Mouse (Mus musculus) kidney, postnatal 25 days (tissue): ENCODE measurements at regions not wholly inside any gene's neighbourhood (a gene's known extent, or its start where the extent isn't known, plus 50 kb on each side); places are given as distances from the start of the nearest gene placed in this dataset.

ENCODE experiments used
- DNase-seq, 2 experiments: peaks; one replicate each; pipeline ENCODE4 v3.0.0; 2021; ENCODE audit warnings: mixed read lengths in 2 of 2

GRCm38 (mm10) chr10:119014731-119015130 lies 144.7 kb upstream of the Dyrk2 start:
- no peak for DNase-seq

GRCm38 (mm10) chr10:119013758-119014157 lies 143.7 kb upstream of the Dyrk2 start:
- DNase-seq: no peak

- DNase-seq: no peak
Measured at GRCm38 (mm10) chr10:119011511-119011910, 141.5 kb upstream of the Dyrk2 start.

DNA sequence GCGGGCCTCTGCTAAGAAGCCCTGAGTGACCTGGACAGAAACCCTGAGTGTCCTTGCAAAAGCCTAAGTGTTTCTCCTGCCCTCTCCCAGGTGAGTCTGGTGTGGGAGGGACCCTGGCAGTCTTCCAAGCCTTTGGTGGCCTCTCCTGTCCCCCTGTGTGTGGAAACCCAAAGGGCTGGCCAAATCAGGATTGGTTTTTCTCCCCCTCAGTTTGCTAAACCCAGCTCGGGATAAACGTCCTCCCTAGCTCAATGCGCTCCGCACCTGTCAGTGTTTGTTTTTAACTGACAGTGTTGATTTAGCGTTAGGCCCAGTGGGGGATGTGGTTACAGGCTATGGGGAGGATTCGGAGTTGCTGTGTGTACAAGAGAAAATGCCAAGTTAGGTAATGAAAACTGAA lies 140.9 kb upstream of the Dyrk2 start:
- peak; percentile 39 to 67 for DNase-seq

DNA sequence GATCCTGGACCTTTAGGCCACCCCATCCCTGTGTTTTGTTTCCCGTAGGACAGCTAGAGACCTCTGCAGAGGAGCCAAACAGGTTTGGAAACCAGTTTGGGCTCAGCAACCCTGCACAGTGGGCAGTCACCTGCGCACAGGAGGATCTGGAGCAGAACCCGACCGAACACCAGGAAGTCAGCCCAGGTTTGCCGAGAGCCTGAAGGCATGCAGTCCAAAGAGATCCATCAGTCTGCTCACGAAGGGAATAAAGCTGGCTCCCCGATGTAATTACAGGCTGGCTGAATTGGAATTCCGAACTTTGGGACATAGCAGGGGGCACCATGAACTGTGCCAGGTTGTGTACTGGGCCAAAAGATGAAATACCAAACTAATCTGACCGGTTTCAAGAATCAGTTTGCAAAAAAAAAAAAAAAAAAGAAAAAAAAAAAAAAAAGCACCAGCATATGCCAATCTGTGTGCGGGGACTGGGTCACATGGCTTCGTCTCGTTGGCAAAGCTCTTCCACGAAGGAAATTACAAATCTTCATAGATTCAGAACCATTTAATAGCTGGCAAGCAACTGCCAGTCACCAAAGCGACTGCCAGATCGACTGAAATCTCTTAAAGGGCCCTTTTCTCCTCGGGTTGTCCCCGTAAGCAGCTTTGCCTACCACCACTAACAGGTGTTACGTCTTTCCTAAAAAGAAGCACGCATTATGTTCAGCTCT lies 137.0 kb upstream of the Dyrk2 start:
- peak; percentile 14 to 59 for DNase-seq

DNA sequence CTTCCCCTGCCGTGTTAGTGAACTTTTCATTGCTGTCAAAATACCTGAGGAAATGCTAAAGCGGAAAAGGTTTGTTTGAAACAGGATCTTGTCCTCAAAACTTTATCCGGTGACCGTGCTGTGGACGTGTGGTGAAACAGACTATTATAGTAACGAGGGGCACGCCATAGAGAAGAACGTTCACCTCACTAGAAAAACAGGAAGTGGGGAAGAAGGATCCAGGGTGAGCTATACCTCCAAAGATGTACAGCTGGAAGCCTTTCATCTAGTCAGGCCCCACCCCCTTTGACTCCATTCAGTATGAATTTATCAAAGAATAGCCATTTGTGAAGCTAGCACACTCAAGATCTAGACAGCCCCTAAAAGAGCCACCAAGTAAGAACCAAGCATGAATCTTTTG lies 135.5 kb upstream of the Dyrk2 start:
- DNase-seq: no peak

DNA sequence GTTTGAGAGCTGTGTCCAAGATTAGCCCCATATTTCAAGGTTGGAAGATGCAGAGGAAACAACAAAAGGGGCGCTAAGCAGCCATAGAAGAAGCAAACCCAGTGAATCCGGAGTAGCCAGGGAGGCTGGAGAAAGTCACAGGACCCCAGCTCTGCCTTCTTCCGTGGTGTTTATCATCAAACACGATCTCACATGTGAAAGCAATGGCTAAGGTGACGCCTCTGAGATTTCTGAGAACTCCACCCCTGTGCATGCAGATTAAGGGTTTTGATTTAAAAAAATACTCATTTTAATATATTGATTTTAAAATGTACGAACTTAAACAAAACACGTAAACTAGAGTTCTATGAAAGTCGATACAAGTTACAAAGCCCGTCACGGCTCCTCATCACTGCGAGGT lies 134.4 kb upstream of the Dyrk2 start:
- DNase-seq: no peak

GRCm38 (mm10) chr10:119003839-119004238 lies 133.8 kb upstream of the Dyrk2 start:
- peak in 1 of 2 experiments; percentile 37 for DNase-seq

- no peak for DNase-seq
Measured at GRCm38 (mm10) chr10:119003042-119003441, 133.0 kb upstream of the Dyrk2 start.

DNA sequence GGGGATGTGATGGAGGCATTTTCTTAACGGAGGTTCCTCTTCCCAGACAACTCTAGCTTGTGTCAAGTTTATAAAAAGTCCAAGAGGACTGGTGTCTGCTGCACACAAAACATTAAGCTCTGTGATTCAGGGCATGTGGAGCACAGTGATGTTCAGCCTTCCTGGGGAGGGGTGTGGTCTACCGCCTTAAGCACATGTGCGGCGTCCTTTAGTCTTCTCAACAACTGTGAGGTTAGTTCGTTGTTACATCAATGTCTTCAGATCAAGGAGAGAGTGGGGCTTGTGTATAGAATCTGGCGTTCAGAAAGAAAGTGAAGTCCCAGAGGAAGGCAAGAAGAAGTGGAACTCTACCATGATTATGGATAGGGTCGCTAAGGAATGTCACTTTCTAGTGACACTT lies 131.9 kb upstream of the Dyrk2 start:
- no peak for DNase-seq

- no peak for DNase-seq
Measured at GRCm38 (mm10) chr10:119001000-119001780, 131.2 kb upstream of the Dyrk2 start.

- DNase-seq: no peak
Measured at GRCm38 (mm10) chr10:118998966-118999365, 129.0 kb upstream of the Dyrk2 start.

DNA sequence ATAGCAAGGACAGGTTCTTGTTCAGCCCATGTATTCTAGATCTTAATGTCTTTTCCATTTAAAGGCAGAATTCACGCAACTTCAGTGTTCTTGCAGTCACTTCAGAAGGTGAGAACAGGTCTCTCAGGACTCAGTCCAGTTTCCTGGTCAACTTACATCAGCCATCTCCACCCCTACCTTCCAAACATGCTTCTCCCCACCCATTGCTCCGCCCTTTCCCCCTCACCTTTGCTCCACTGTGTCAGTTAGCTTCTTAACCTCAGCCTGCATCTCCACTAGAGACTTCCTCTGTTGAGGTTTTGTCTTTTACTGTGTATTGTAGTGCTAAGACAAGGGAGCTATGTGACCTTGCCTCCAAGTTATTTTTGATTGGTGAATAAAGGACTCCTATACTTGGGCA lies 127.0 kb upstream of the Dyrk2 start:
- no peak for DNase-seq

DNA sequence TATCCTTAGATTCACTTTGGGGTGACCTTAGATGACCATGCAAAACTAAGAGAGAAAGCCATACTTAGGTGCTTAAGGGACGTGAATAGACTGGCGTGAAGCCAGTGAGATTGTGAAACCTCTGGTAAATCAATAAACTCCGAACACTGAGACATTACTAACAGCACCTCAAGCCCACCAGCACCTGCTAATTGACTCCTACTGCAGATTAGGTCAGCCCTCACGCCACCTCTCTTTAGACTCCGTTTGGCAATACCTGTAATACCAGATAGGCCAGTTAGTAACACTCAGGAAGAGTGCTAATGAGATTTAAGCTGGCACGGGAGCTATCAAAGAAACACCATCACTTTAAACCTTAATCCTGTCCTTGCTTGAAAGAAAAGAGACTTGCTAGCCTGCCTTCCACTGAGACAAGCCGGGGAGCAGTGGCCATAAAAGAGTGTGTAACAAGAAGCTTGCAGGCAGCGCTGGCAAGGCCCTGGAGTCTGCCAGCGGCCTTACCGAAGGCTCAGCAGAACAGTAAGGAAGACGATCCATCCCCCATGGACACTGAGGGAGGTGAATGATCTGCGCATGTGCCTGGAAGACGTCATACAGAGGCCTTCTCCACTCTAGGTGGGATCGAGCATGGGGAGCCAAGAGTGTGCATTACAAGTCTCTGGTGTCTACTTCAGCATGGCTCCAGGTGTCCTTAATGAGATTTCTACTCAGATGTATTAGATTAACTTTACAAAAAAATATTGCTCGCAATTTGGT lies 124.0 kb upstream of the Dyrk2 start:
- peak in 1 of 2 experiments; percentile 10 for DNase-seq

GRCm38 (mm10) chr10:118991213-118991612 lies 121.2 kb upstream of the Dyrk2 start:
- peak in 1 of 2 experiments; percentile 23 for DNase-seq

- no peak for DNase-seq
Measured at GRCm38 (mm10) chr10:118990500-118990899, 120.5 kb upstream of the Dyrk2 start.

DNA sequence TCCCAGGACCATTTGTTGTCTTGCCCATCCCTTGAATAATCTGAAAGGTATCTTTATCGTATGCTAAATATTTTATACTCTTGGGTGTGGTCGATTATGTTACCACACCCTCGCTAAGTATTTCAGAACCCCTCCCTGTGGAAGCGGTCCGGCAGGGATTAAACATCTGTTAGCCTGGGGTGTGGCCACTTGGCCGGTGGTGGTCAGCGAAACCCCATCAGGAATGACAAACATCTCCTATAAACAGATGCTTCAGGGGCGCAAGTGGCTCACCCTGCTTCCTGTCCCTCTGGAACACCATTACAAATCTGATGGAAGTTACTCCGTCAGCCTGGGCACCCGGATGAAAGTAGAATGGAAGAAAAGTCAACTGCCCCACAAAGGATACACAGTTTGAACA lies 119.8 kb upstream of the Dyrk2 start:
- no peak for DNase-seq

- no peak for DNase-seq
Measured at GRCm38 (mm10) chr10:118988249-118988648, 118.2 kb upstream of the Dyrk2 start.

DNA sequence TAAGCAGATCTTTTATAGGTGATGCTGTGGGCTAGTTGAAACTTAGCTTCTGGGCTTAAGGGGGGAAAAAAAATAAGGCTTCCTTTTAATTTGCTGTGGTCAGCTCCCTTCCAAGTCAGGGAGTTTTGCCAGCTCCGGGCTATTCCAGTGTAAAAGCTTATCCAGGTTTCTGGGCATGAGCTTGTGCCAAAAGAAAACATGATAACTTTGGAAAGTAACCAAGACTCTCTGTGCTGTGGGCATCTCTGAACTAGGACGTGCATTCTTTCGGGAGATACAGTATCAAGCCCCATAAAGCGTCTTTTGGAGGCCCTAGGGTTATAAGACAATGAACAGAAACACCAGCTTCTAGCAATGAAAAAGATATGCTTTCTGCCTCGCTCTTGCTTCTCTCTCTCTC lies 114.6 kb upstream of the Dyrk2 start:
- no peak for DNase-seq

GRCm38 (mm10) chr10:118981446-118981845 lies 111.4 kb upstream of the Dyrk2 start:
- no peak for DNase-seq

DNA sequence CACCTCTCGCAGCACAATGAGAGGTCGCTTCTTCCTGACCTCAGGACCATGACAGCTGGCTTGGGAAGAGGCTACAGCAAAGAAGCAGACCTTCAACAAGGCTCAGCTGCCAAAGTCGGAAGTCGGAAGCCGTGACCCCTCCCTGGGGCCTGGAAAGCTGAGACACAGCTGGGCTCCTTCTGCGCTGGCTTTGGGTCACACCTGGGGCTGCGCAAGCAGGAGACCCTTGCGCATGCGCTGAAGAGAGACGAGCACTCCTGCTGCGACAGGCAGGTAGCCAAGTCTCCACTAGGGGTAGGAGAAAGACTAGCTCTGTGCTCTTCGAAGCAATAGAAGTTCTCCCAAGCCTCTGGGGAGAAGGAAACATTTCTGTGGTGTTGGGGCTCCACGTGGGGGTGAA lies 109.3 kb upstream of the Dyrk2 start:
- DNase-seq: peak; percentile 4 to 45

- DNase-seq: no peak
Measured at GRCm38 (mm10) chr10:118978181-118978743, 108.3 kb upstream of the Dyrk2 start.

- no peak for DNase-seq
Measured at GRCm38 (mm10) chr10:118976447-118976846, 106.4 kb upstream of the Dyrk2 start.
